Mouse (Mus musculus) G1E (cell line): ENCODE results near the gene Elavl1. TPM values are rescaled to one million over a fixed set of nuclear protein-coding genes. Genes with fewer than 3 reads are reported as not detected.
A peak's percentile ranks its signal among the peaks of the same experiment; 100 is the strongest.

Experiments
- ATAC-seq: 2 replicates; pipeline ENCODE4 v1.8.0; 2016; ENCODE audit warnings: mild to moderate bottlenecking; ENCODE audit not compliant: insufficient number of reproducible peaks, poor library complexity, low FRiP score, severe bottlenecking; ENCODE audit errors: extremely low read depth
- DNase-seq: peaks from one replicate; pipeline ENCODE4 v3.0.0; 2012; ENCODE audit warnings: low spot score
- H3K27me3 ChIP-seq: 2 replicates; pipeline ENCODE4 v1.6.1; 2012; ENCODE audit warnings: mild to moderate bottlenecking, low read length, inconsistent platforms; ENCODE audit not compliant: insufficient read depth
- H3K36me3 ChIP-seq: replicated peaks from 2 replicates; pipeline ENCODE3; 2012; ENCODE audit warnings: mild to moderate bottlenecking, inconsistent platforms
- H3K4me1 ChIP-seq: 2 replicates; pipeline ENCODE4 v1.6.1; 2012; ENCODE audit warnings: low read depth, low read length, inconsistent platforms, mixed read lengths; ENCODE audit not compliant: insufficient read depth
- H3K4me3 ChIP-seq: 2 replicates; pipeline ENCODE4 v1.5.1; 2012; ENCODE audit warnings: low read depth, mild to moderate bottlenecking, inconsistent platforms, low read length, moderate library complexity, mixed read lengths
- H3K9me3 ChIP-seq: replicated peaks from 2 replicates; pipeline ENCODE4 v1.6.1; 2012; ENCODE audit warnings: inconsistent platforms
- CTCF ChIP-seq: IDR thresholded peaks from 2 replicates; pipeline ENCODE4 v1.5.1; 2012; ENCODE audit warnings: low read depth, low read length, inconsistent platforms, mixed read lengths
- GATA1 ChIP-seq: IDR thresholded peaks from 2 replicates; pipeline ENCODE4 v1.6.1; 2012; ENCODE audit warnings: borderline replicate concordance, low read length, inconsistent platforms, mixed read lengths
- GATA2 ChIP-seq: IDR thresholded peaks from 2 replicates; pipeline ENCODE4 v1.6.1; 2012; ENCODE audit warnings: low read depth, low read length, inconsistent platforms, borderline replicate concordance
- POLR2AphosphoS5 ChIP-seq: IDR thresholded peaks from 2 replicates; pipeline ENCODE4 v1.6.1; 2012; ENCODE audit warnings: low read depth, low read length, inconsistent platforms; ENCODE audit not compliant: insufficient replicate concordance
- TAL1 ChIP-seq: conservative IDR thresholded peaks from 2 replicates; pipeline ENCODE4 v1.6.1; 2012; ENCODE audit warnings: low read depth, low read length, inconsistent platforms, mixed read lengths
- polyA plus RNA-seq: library from polyadenylated mRNA; stranded (reverse); fragments of >175 nt; gene quantifications from 2 replicates; pipeline ENCODE4 v1.2.3, GENCODE M21; 2012
- total RNA-seq, 2 experiments: library from RNA; stranded (forward) in 1 of 2; stranded (reverse) in 1 of 2; fragments of 200-1000 nt in 1 of 2; fragments of >200 nt in 1 of 2; fragmentation: Nextera tagmentation in 1 of 2; gene quantifications; 2 replicates each; pipeline ENCODE4 v1.2.3; 2014 to 2017

The Elavl1 gene
- total and polyA plus RNA-seq, 3 experiments: 98.1 to 168 (median 125) TPM

DNA sequence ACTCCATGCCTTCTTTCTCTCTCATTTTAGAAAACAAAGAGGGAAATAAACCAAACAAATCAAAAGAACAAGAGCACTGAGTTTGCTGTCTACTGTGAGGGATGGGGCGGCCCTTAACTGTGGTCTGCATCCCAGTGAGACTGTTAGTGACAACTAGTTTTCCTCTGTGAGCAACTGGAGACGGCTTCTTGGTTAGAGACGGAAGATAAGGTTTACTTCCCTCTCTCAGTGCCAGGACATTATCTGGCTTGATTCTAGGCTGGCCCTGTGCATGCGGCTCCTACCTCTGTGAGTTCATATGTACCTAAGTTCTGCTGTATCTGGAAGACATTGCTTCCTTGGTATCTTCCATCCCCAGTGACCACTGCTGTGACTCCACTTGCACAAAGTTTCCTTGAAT lies 27.4 kb downstream of the Elavl1 start:
- Histone ChIP-seq H3K27me3 (no peaks in the 10 kb centered on the region), H3K4me3 (no peak overlapping the region), H3K4me1 (peaks cover 13% of the 10 kb centered on the region; the same call in 1 of the 2 replicates), H3K36me3 (peaks cover 95% of the 10 kb centered on the region), H3K9me3 (no peaks in the 10 kb centered on the region)
- DNase-seq: no peak
- no peak for ATAC-seq
- TF ChIP-seq GATA2: no peak
- TF ChIP-seq CTCF: no peak
- no peak for TF ChIP-seq POLR2AphosphoS5
- no peak for TF ChIP-seq GATA1
- no peak for TF ChIP-seq TAL1

DNA sequence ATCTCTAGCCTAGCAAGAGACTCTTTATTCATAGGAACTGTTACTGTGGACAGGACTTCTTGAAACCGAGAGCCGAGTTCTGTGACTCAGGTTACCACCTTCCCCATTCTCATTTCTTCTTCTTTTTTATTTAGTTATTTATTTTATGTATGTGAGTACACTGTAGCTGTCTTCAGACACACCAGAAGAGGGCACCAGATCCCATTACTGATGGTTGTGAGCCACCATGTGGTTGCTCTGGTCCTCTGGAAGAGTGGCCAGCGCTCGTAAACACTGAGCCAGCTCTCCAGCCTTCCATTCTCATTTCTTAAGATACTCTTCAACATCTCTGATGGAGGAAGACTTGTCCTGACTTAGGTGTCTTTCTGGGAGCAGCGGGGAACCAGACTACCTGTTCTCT lies 32.5 kb downstream of the Elavl1 start:
- DNase-seq: no peak
- no peak overlapping the region for H3K4me3 ChIP-seq
- no peak for ATAC-seq
- no peaks in the 10 kb centered on the region; the same call in 1 of the 2 replicates for H3K4me1 ChIP-seq
- no peaks in the 10 kb centered on the region for H3K27me3 ChIP-seq
- no peak for TF ChIP-seq GATA2
- no peak for TF ChIP-seq GATA1
- no peak for TF ChIP-seq CTCF
- TF ChIP-seq POLR2AphosphoS5: no peak
- peaks cover 94% of the 10 kb centered on the region for H3K36me3 ChIP-seq
- no peaks in the 10 kb centered on the region for H3K9me3 ChIP-seq

DNA sequence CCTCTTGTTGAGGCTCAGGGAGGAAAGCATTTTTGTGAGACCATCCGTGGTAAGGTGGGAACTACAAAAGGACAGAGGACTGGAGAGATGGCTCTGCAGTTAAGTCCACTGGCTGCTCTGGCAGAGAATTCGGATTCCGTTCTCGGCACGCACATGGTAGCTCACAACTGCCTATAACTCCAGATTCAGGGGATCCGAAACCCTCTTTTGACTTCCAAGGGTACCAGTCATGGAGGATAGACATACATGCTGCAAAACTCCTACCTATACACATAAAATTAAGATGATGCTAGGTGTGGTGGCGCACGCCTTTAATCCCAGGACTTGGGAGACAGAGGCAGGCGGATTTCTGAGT lies 49.1 kb downstream of the Elavl1 start:
- no peak for TF ChIP-seq POLR2AphosphoS5
- TF ChIP-seq CTCF: no peak
- TF ChIP-seq TAL1: no peak
- Histone ChIP-seq H3K9me3 (no peaks in the 10 kb centered on the region), H3K36me3 (peaks cover 31% of the 10 kb centered on the region), H3K27me3 (no peaks in the 10 kb centered on the region), H3K4me1 (peaks cover 32% of the 10 kb centered on the region), H3K4me3 (peak overlapping the region; percentile 87)
- DNase-seq (no peak), ATAC-seq (no peak)

DNA sequence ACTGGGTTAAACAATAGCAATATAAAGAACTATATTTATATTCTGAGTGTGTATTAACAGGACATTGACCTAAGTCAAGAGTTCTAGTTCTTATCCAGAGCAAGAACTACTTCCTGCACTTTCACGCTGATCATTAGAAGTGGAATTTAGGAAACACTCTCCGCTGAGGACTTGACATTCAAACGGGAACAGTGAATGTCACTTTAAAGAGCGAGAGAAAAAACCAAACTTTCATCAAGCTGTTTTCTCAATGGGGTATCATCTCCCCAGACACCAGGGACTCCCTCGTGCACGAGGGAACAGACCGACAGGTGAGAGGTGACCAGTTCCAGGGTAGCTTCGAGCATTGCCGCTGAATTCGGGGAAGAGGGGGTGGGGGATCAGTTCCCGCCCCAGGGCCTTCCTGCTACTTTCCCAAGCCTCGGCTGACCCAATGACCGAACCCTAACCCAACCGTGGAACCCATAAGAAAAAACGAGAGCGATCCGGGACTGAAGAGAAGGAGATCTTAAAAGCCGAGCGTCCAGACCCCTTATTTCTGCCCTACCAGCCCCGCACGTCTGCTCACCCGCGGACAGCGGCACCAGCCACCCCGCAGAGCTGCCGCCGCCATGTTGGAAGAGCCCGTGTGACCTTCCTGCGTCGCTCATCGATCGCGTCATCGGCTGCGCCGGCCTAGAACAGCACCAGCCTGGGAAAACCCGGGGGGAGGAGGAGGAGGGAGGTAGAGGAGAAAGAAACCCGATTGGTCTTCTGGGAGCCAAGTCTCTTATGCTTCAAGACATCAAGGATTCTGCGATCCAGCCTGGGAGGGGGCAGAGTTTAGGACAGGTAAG lies 49.7 kb downstream of the Elavl1 start, which contains the start of gene Timm44:
TSS of gene Timm44 (minus strand) at position 639 of the 836 bp plus-strand sequence.
- Histone ChIP-seq H3K4me1 (peaks cover 32% of the 10 kb centered on the region), H3K4me3 (peak within 1 kb of the TSS; percentile 87), H3K27me3 (no peaks in the 10 kb centered on the region), H3K9me3 (no peaks in the 10 kb centered on the region), H3K36me3 (peaks cover 35% of the 10 kb centered on the region)
- TF ChIP-seq GATA2 (no peak), TAL1 (no peak), GATA1 (no peak), POLR2AphosphoS5 (no peak), CTCF (no peak)
- peak; percentile 95 for ATAC-seq
- peak; percentile 87 for DNase-seq

DNA sequence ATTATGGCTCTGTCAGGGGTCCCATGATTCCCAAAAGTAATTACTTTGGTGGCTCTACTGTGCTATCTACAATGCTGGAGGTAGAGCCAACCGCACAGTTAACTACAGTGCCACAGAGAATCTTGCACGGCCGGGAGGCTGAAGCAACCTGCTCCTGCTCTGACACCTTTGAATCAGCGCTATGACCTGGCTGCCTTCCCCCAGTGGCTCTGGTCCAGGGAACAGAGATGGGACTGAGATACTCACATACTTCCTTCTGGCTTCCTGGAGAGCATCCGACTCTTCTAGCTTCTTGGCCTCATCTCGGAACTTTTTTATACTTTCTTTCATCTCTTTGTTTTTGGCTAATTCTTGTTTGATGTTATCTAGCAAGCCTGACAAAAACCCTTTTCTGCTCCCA lies 55.6 kb downstream of the Elavl1 start:
- Histone ChIP-seq H3K9me3 (no peaks in the 10 kb centered on the region), H3K4me1 (peaks cover 24% of the 10 kb centered on the region), H3K27me3 (no peaks in the 10 kb centered on the region), H3K36me3 (peaks cover 94% of the 10 kb centered on the region), H3K4me3 (no peak overlapping the region)
- ATAC-seq (no peak), DNase-seq (no peak)
- TF ChIP-seq POLR2AphosphoS5 (no peak), GATA2 (no peak), TAL1 (no peak), CTCF (no peak), GATA1 (no peak)

DNA sequence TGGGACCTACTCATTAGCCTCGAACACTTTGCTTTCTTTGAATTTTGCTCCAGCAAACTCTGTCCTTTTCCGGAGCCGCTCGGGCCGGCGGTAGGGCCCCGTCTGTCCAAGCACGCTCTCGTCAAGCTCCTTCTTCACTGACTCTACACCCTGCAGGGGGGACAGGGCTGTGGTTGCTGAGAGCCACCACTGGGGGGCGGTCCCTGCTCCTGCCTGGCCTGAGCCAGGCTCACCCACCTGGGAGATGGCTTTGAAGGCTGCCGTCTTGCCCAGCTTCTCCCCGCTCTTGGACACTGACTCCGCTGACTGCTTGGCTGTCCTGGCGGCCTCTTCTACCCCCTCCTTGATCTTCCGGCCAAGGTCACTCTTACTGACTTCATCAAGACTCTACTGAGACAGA lies 57.6 kb downstream of the Elavl1 start:
- H3K27me3 ChIP-seq: no peaks in the 10 kb centered on the region
- TF ChIP-seq GATA1: no peak
- no peak for TF ChIP-seq POLR2AphosphoS5
- no peak; the same call in 1 of the 2 replicates for TF ChIP-seq CTCF
- no peak for TF ChIP-seq TAL1
- no peak for TF ChIP-seq GATA2
- H3K4me1 ChIP-seq: peaks cover 8% of the 10 kb centered on the region
- no peaks in the 10 kb centered on the region for H3K9me3 ChIP-seq
- ATAC-seq: no peak
- no peak for DNase-seq
- no peak overlapping the region for H3K4me3 ChIP-seq
- peaks cover 95% of the 10 kb centered on the region for H3K36me3 ChIP-seq
